Mouse (Mus musculus): ENCODE data around the gene Dcps. TPM values are rescaled to one million over a fixed set of nuclear protein-coding genes. Genes with fewer than 3 reads are reported as not detected.

The Dcps gene
- polyA plus RNA-seq, 1 experiment = 72.8 TPM

DNA sequence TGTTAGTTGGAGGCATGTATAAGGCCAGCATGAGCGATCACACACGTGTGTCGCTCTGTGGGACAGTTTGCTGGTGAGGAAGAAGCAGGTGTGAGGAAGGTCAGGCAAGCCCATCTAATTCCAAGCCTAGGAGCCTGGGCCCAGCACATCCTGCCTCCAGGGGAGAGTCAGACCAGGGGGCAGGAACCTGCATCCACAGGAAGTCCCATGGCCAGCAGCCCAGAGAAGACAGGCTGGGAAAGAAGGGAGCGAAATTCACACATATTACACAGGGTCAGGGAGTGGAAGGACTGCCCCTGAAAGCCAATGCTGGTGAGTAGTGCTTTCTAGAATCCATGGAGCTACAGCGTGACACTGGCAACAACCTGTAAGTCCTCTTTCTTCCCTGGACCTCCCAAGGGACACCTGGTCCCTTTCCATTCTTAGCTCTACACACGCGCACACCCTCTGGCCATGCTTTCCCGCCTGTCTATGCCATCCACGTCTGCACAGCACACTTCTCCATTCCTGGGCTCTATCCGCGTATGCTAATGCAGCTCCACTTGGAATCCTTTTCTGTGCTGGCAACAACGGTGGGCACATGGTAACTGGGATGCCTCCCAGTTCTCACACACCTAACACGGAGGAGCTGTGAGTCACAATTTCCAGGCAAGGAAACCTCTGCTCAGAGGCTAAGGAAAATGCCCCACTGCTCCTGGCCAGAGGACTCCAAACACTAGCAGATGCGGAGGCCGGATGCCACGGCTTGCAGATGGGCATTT lies 44.0 kb downstream of the Dcps start:
- no peak overlapping the region for H3K4me2 ChIP-seq (ENCODE audit: low read depth)
- peaks cover 6% of the 10 kb centered on the region for H3K36me3 ChIP-seq (ENCODE audit: control insufficient read depth, insufficient read depth)
- TF ChIP-seq MYOG (IDR thresholded peaks at IDR 0.05; ENCODE audit: control insufficient read depth in 1 of 3, insufficient read depth in 1 of 3, insufficient read length in 2 of 3, low read depth in 2 of 3) (no peak), POLR2A (IDR thresholded peaks at IDR 0.05; ENCODE audit: insufficient read length, low read depth) (no peak), TCF12 (IDR thresholded peaks at IDR 0.05; ENCODE audit: insufficient read depth, poor library complexity, severe bottlenecking) (no peak), POLR2AphosphoS2 (IDR thresholded peaks at IDR 0.05; ENCODE audit: insufficient read length, low read depth) (no peak), USF1 (IDR thresholded peaks at IDR 0.05; ENCODE audit: low read depth) (no peak), SRF (IDR thresholded peaks at IDR 0.05; ENCODE audit: control insufficient read depth, insufficient read length, low read depth) (no peak), REST (IDR thresholded peaks at IDR 0.05; ENCODE audit: insufficient read depth, insufficient read length) (no peak), E2F4 (IDR thresholded peaks at IDR 0.05; ENCODE audit: insufficient read depth) (no peak), TCF3 (IDR thresholded peaks at IDR 0.05; ENCODE audit: insufficient read length, low read depth) (no peak), MYOD1 (IDR thresholded peaks at IDR 0.05; ENCODE audit: control insufficient read depth in 1 of 3, insufficient read length in 2 of 3, low read depth in 2 of 3) (no peak), CEBPB (IDR thresholded peaks at IDR 0.05; ENCODE audit: insufficient read depth, poor library complexity, severe bottlenecking) (no peak), MAX (IDR thresholded peaks at IDR 0.05; ENCODE audit: low read depth) (no peak)
- no peak overlapping the region for H3K4me3 ChIP-seq
- H3K27me3 ChIP-seq (ENCODE audit: control insufficient read depth, insufficient read depth, insufficient read length) = no peaks in the 10 kb centered on the region
- no peaks in the 10 kb centered on the region for H3K79me2 ChIP-seq (ENCODE audit: control insufficient read depth, insufficient read depth)
- no peak overlapping the region for H3ac ChIP-seq (ENCODE audit: control insufficient read depth, insufficient read length)

DNA sequence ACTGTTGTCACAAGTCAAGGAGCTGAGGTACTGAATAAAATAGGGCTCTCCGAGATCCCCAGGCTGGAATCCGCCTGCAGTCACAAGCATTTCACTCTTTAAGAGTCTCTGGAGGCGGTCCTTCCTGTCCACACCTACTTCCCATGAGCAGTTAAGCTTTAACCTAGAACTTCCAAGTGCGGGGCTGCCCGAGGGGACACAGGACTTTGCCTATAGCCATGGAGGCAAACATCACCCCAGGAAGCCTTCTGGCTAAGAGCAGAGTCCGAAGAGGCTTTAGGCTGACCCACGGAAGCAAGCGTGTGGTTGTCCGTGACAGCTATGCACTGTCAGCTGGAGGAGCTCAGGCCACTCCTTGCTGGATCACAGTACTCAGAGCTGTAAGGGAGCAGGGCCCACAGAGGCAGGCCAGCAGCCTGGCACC lies 46.9 kb downstream of the Dcps start:
- no peak overlapping the region for H3K4me3 ChIP-seq
- H3K79me2 ChIP-seq (ENCODE audit: control insufficient read depth, insufficient read depth) = no peaks in the 10 kb centered on the region
- peaks cover 14% of the 10 kb centered on the region for H3K36me3 ChIP-seq (ENCODE audit: control insufficient read depth, insufficient read depth)
- TF ChIP-seq CEBPB (IDR thresholded peaks at IDR 0.05; ENCODE audit: insufficient read depth, poor library complexity, severe bottlenecking) (no peak), TCF3 (IDR thresholded peaks at IDR 0.05; ENCODE audit: insufficient read length, low read depth) (no peak), POLR2AphosphoS2 (IDR thresholded peaks at IDR 0.05; ENCODE audit: insufficient read length, low read depth) (peak; percentile 31), USF1 (IDR thresholded peaks at IDR 0.05; ENCODE audit: low read depth) (no peak), SRF (IDR thresholded peaks at IDR 0.05; ENCODE audit: control insufficient read depth, insufficient read length, low read depth) (no peak), TCF12 (IDR thresholded peaks at IDR 0.05; ENCODE audit: insufficient read depth, poor library complexity, severe bottlenecking) (no peak)
- H3K27me3 ChIP-seq (ENCODE audit: control insufficient read depth, insufficient read depth, insufficient read length) = no peaks in the 10 kb centered on the region
- no peak overlapping the region for H3ac ChIP-seq (ENCODE audit: control insufficient read depth, insufficient read length)
- no peak overlapping the region for H3K4me2 ChIP-seq (ENCODE audit: low read depth)

DNA sequence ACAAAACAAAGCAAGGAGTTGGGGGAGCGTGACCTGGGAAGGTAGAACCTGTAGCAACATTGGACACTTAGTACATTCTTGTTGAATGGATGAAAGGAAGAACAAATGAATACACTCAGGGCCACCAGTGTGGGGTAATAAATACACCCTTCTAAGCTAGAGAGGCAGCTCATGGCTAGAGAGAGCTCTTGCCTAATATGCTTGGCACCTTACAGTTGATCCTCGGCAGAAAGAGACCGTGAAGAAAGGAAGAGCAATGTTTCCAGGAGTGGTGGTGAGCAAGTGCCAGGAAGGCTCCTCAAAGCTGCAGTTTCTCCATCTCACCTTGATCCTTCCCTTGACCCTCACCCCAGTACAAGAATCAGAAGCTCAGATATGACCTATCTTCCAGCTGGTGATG lies 47.3 kb downstream of the Dcps start:
- no peak overlapping the region for H3ac ChIP-seq (ENCODE audit: control insufficient read depth, insufficient read length)
- no peak for TF ChIP-seq USF1 (IDR thresholded peaks at IDR 0.05; ENCODE audit: low read depth)
- no peak overlapping the region for H3K4me2 ChIP-seq (ENCODE audit: low read depth)
- no peaks in the 10 kb centered on the region for H3K27me3 ChIP-seq (ENCODE audit: control insufficient read depth, insufficient read depth, insufficient read length)
- H3K79me2 ChIP-seq (ENCODE audit: control insufficient read depth, insufficient read depth) = no peaks in the 10 kb centered on the region
- peaks cover 14% of the 10 kb centered on the region for H3K36me3 ChIP-seq (ENCODE audit: control insufficient read depth, insufficient read depth)
- no peak overlapping the region for H3K4me3 ChIP-seq

DNA sequence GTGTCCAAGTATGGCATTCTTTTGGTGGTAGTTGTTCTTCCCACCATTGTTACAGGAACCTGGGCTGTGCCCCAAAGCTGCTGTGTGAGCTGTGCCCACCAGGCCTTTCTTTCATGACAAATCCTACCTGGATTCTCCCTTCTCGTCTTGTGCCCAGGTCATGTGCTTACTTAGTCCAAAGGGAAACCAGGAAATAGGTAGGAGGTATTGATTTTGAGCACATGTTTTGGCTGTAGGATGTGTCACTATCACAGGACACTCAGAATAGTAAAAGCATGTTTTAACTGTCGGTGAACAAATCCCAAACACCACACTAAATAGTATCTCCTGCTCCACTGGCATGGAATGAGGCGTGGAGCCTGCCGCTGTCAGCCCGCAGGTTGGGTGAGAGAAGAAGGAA lies 48.3 kb downstream of the Dcps start:
- Histone ChIP-seq H3K79me2 (ENCODE audit: control insufficient read depth, insufficient read depth) (no peaks in the 10 kb centered on the region), H3ac (ENCODE audit: control insufficient read depth, insufficient read length) (no peak overlapping the region), H3K4me2 (ENCODE audit: low read depth) (no peak overlapping the region), H3K27me3 (ENCODE audit: control insufficient read depth, insufficient read depth, insufficient read length) (no peaks in the 10 kb centered on the region), H3K4me3 (no peak overlapping the region), H3K36me3 (ENCODE audit: control insufficient read depth, insufficient read depth) (peaks cover 16% of the 10 kb centered on the region)
- TF ChIP-seq POLR2AphosphoS2 (IDR thresholded peaks at IDR 0.05; ENCODE audit: insufficient read length, low read depth) (no peak), POLR2A (IDR thresholded peaks at IDR 0.05; ENCODE audit: insufficient read length, low read depth) (no peak), MAX (IDR thresholded peaks at IDR 0.05; ENCODE audit: low read depth) (no peak), E2F4 (IDR thresholded peaks at IDR 0.05; ENCODE audit: insufficient read depth) (no peak), MYOD1 (IDR thresholded peaks at IDR 0.05; ENCODE audit: control insufficient read depth in 1 of 3, insufficient read length in 2 of 3, low read depth in 2 of 3) (no peak), MYOG (IDR thresholded peaks at IDR 0.05; ENCODE audit: control insufficient read depth in 1 of 3, insufficient read depth in 1 of 3, insufficient read length in 2 of 3, low read depth in 2 of 3) (no peak), CEBPB (IDR thresholded peaks at IDR 0.05; ENCODE audit: insufficient read depth, poor library complexity, severe bottlenecking) (no peak), TCF12 (IDR thresholded peaks at IDR 0.05; ENCODE audit: insufficient read depth, poor library complexity, severe bottlenecking) (no peak), TCF3 (IDR thresholded peaks at IDR 0.05; ENCODE audit: insufficient read length, low read depth) (no peak), SRF (IDR thresholded peaks at IDR 0.05; ENCODE audit: control insufficient read depth, insufficient read length, low read depth) (no peak), USF1 (IDR thresholded peaks at IDR 0.05; ENCODE audit: low read depth) (no peak), REST (IDR thresholded peaks at IDR 0.05; ENCODE audit: insufficient read depth, insufficient read length) (no peak)

DNA sequence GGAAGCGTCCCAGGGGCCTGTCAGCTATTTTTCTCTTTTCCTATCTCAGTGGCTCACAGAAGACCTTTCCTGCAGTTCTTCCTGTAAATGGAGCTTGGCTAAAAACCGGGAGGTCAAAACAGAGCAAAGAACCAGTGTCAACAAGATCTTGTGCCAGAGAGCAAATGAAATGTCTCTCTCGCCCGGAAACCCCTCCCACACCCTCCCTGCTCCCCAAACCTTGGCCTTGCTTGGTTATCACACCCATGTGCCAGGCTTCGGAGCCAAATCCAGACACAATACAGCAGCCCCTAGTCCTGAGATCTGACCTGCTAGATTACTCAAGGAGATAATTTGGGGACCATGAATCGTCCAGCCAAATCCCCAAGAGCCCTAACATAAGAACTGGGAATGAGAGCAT lies 48.7 kb downstream of the Dcps start:
- H3K4me3 ChIP-seq = no peak overlapping the region

More for the DNA sequence above, 48.7 kb downstream of the Dcps start:
- H3K4me2 ChIP-seq (ENCODE audit: low read depth) = no peak overlapping the region
- peaks cover 18% of the 10 kb centered on the region for H3K36me3 ChIP-seq (ENCODE audit: control insufficient read depth, insufficient read depth)
- no peaks in the 10 kb centered on the region for H3K27me3 ChIP-seq (ENCODE audit: control insufficient read depth, insufficient read depth, insufficient read length)
- no peak for TF ChIP-seq SRF (IDR thresholded peaks at IDR 0.05; ENCODE audit: control insufficient read depth, insufficient read length, low read depth)
- TF ChIP-seq TCF3 (IDR thresholded peaks at IDR 0.05; ENCODE audit: insufficient read length, low read depth) = no peak
- no peak for TF ChIP-seq REST (IDR thresholded peaks at IDR 0.05; ENCODE audit: insufficient read depth, insufficient read length)
- TF ChIP-seq MYOD1 (IDR thresholded peaks at IDR 0.05; ENCODE audit: control insufficient read depth in 1 of 3, insufficient read length in 2 of 3, low read depth in 2 of 3) = no peak
- TF ChIP-seq E2F4 (IDR thresholded peaks at IDR 0.05; ENCODE audit: insufficient read depth) = no peak
- H3ac ChIP-seq (ENCODE audit: control insufficient read depth, insufficient read length) = no peak overlapping the region
- no peaks in the 10 kb centered on the region for H3K79me2 ChIP-seq (ENCODE audit: control insufficient read depth, insufficient read depth)

Measured in myocyte (in vitro differentiated cells).